Mouse (Mus musculus) retina, postnatal 7 days (tissue): ENCODE data around the gene Rnf215.
"Not testable (repeated sequence)": the region's sequence is repeated elsewhere in the genome, so short reads cannot be mapped to it uniquely, and the experiment has no call there.

Source experiments
- DNase-seq: peaks from one replicate; pipeline ENCODE4 v3.0.0-alpha.2; 2012; ENCODE audit warnings: low read depth, low spot score

The Rnf215 gene

GRCm38 (mm10) chr11:4147098-4147497 is 12.1 kb downstream of the Rnf215 start:
- no peak for DNase-seq

GRCm38 (mm10) chr11:4148120-4148519 is 13.1 kb downstream of the Rnf215 start:
- no peak for DNase-seq

- no peak for DNase-seq
Observed at GRCm38 (mm10) chr11:4148536-4149156, 13.6 kb downstream of the Rnf215 start.

- no peak for DNase-seq
Observed at GRCm38 (mm10) chr11:4149886-4150285, 14.9 kb downstream of the Rnf215 start.

GRCm38 (mm10) chr11:4153694-4154093 is 18.7 kb downstream of the Rnf215 start:
- no peak for DNase-seq

- no peak for DNase-seq
Observed at GRCm38 (mm10) chr11:4155641-4156040, 20.6 kb downstream of the Rnf215 start.

GRCm38 (mm10) chr11:4158676-4159075 is 23.7 kb downstream of the Rnf215 start:
- no peak for DNase-seq

- peak; percentile 86 for DNase-seq
Observed at GRCm38 (mm10) chr11:4159808-4160708, 25.1 kb downstream of the Rnf215 start, which contains the start of the genes Ccdc157 and Sf3a1. Gene Ccdc157, minus strand, starts transcription at chr11:4160293. Gene Sf3a1, plus strand, starts transcription at chr11:4160350.

- DNase-seq = no peak
Observed at GRCm38 (mm10) chr11:4160758-4161480, 25.9 kb downstream of the Rnf215 start.

- no peak for DNase-seq
Observed at GRCm38 (mm10) chr11:4164701-4165100, 29.7 kb downstream of the Rnf215 start.

GRCm38 (mm10) chr11:4166467-4167090 is 31.6 kb downstream of the Rnf215 start:
- no peak for DNase-seq

- no peak for DNase-seq
Observed at GRCm38 (mm10) chr11:4174586-4174985, 39.6 kb downstream of the Rnf215 start.

- DNase-seq = no peak
Observed at GRCm38 (mm10) chr11:4177716-4178115, 42.7 kb downstream of the Rnf215 start.

GRCm38 (mm10) chr11:4182061-4182460 is 47.1 kb downstream of the Rnf215 start:
- no peak for DNase-seq

GRCm38 (mm10) chr11:4183511-4183910 is 48.5 kb downstream of the Rnf215 start:
- DNase-seq = no peak

- DNase-seq = no peak
Observed at GRCm38 (mm10) chr11:4184251-4184952, 49.4 kb downstream of the Rnf215 start.

- not testable (repeated sequence) for DNase-seq
Observed at GRCm38 (mm10) chr11:4185480-4185879, 50.5 kb downstream of the Rnf215 start.

- peak; percentile 95 for DNase-seq
Observed at GRCm38 (mm10) chr11:4186486-4187317, 51.7 kb downstream of the Rnf215 start, which contains the start of gene Tbc1d10a. Gene Tbc1d10a, plus strand, starts transcription at chr11:4186789.

GRCm38 (mm10) chr11:4187318-4187700 is 52.3 kb downstream of the Rnf215 start:
- no peak for DNase-seq

- no peak for DNase-seq
Observed at GRCm38 (mm10) chr11:4189182-4189581, 54.2 kb downstream of the Rnf215 start.
